Mouse (Mus musculus): ENCODE measurements around the gene Zfp385a. TPM values are rescaled to one million over a fixed set of nuclear protein-coding genes. Genes with fewer than 3 reads are reported as not detected.

Zfp385a gene
- polyA plus RNA-seq (2012; fragmentation: generic; extraction: Trizol), result 35.6 TPM

DNA sequence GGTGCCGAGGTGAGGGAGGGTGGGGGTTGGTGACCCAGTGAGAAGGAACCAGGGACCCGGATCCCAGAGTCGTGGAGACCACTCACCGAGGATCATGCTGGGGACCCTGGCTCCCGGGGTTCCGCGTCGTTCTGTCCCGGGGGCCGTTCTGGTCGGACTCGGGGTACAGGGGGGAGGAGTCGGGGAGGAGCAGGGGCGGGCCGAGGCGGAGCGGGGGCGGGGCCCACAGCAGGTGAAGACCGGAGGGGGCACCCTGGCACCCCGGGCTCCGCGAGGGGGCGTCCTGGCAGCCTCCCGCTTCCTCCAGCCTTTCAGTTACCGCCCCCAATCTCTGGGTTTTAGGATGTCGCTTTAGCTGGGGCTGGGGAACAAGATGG, at the start of gene Zfp385a:
Gene Zfp385a (minus strand): TSS at position 133 of the 377 bp plus-strand sequence.
- no peak within 1 kb of the TSS for H3K4me2 ChIP-seq (ENCODE audit: low read depth)
- H3K27me3 ChIP-seq (ENCODE audit: control insufficient read depth, insufficient read depth, insufficient read length), result no peaks in the 10 kb centered on the region
- H3ac ChIP-seq (ENCODE audit: control insufficient read depth, insufficient read length), result no peak within 1 kb of the TSS
- TF ChIP-seq MAX (IDR thresholded peaks at IDR 0.05; ENCODE audit: low read depth), result no peak
- no peak for TF ChIP-seq TCF12 (IDR thresholded peaks at IDR 0.05; ENCODE audit: insufficient read depth, poor library complexity, severe bottlenecking)
- TF ChIP-seq POLR2A (IDR thresholded peaks at IDR 0.05; ENCODE audit: insufficient read length, low read depth), result no peak
- no peak for TF ChIP-seq REST (IDR thresholded peaks at IDR 0.05; ENCODE audit: insufficient read depth, insufficient read length)
- TF ChIP-seq MYOG (IDR thresholded peaks at IDR 0.05; ENCODE audit: control insufficient read depth in 1 of 3, insufficient read depth in 1 of 3, insufficient read length in 2 of 3, low read depth in 2 of 3), result no peak
- TF ChIP-seq TCF3 (IDR thresholded peaks at IDR 0.05; ENCODE audit: insufficient read length, low read depth), result no peak
- TF ChIP-seq USF1 (IDR thresholded peaks at IDR 0.05; ENCODE audit: low read depth), result no peak
- no peak for TF ChIP-seq MYOD1 (IDR thresholded peaks at IDR 0.05; ENCODE audit: control insufficient read depth in 1 of 3, insufficient read length in 2 of 3, low read depth in 2 of 3)
- no peak for TF ChIP-seq SRF (IDR thresholded peaks at IDR 0.05; ENCODE audit: control insufficient read depth, insufficient read length, low read depth)
- TF ChIP-seq E2F4 (IDR thresholded peaks at IDR 0.05; ENCODE audit: insufficient read depth), result no peak
- no peak for TF ChIP-seq CEBPB (IDR thresholded peaks at IDR 0.05; ENCODE audit: insufficient read depth, poor library complexity, severe bottlenecking)
- TF ChIP-seq POLR2AphosphoS2 (IDR thresholded peaks at IDR 0.05; ENCODE audit: insufficient read length, low read depth), result no peak
- no peak within 1 kb of the TSS for H3K4me3 ChIP-seq
- H3K79me2 ChIP-seq (ENCODE audit: control insufficient read depth, insufficient read depth), result no peaks in the 10 kb centered on the region
- peaks cover 16% of the 10 kb centered on the region for H3K36me3 ChIP-seq (ENCODE audit: control insufficient read depth, insufficient read depth)

DNA sequence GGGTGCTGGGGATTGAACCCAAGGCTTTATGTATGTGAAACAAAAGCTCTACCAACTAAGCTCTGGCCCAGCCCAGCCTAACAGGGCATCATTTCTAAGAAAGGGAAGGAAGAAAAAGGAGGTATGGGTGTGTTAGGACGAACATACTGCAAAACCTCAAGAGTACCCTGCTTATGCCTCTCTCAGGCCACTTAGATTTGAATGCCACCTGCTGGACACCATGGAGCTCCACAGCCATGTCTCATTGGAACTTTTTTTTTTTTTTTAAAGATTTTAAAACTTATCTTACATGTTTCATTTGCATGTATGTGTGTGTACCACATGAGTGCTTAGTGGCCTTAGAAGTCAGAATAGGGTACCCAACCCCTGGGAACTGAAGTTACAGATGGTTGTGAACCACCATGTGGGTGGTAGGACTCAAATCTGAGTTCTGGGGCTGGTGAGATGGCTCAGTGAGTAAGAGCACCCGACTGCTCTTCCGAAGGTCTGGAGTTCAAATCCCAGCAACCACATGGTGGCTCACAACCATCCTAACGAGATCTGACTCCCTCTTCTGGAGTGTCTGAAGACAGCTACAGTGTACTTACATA, 48.8 kb upstream of the Zfp385a start:
- no peak overlapping the region for H3ac ChIP-seq (ENCODE audit: control insufficient read depth, insufficient read length)
- H3K27me3 ChIP-seq (ENCODE audit: control insufficient read depth, insufficient read depth, insufficient read length), result no peaks in the 10 kb centered on the region
- H3K4me3 ChIP-seq, result no peak overlapping the region
- H3K36me3 ChIP-seq (ENCODE audit: control insufficient read depth, insufficient read depth), result no peaks in the 10 kb centered on the region
- H3K79me2 ChIP-seq (ENCODE audit: control insufficient read depth, insufficient read depth), result no peaks in the 10 kb centered on the region
- H3K4me2 ChIP-seq (ENCODE audit: low read depth), result no peak overlapping the region
- TF ChIP-seq CEBPB (IDR thresholded peaks at IDR 0.05; ENCODE audit: insufficient read depth, poor library complexity, severe bottlenecking), result no peak
- no peak for TF ChIP-seq MYOG (IDR thresholded peaks at IDR 0.05; ENCODE audit: control insufficient read depth in 1 of 3, insufficient read depth in 1 of 3, insufficient read length in 2 of 3, low read depth in 2 of 3)
- no peak for TF ChIP-seq MYOD1 (IDR thresholded peaks at IDR 0.05; ENCODE audit: control insufficient read depth in 1 of 3, insufficient read length in 2 of 3, low read depth in 2 of 3)

DNA sequence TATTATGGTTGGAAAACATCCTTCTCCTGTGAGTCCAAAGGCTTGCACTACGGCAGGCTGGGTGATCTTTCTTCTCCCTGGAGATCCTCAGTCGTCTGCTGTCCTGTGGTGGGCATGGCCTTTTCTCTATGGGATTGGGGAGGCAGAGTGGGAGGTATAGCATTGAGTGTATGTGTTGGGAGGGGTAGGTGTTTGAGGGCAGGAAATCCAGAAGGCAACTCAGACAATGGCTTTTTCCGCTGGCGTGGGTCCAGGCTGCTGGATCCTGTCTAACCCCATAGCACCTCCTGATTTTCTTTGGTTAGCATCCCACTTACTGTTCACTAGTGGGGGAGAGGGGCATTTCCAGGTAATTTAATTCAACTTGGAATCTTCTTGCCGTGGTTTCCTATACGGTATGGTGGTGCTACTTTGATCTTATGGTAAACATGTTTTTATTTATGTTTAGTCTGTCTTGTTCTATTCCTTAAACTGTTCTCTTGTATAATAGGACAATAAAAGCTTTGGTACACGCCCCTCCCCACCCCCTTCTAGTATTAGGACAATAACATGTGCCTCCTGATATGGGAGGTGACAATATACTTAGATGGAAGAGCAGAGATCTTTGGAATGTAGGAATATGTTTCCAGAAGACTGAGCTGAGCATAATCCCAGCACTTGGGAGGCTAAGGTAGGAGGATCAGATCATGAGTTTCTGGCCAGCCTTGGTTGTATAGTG, 44.0 kb upstream of the Zfp385a start:
- Histone ChIP-seq H3K4me3 (no peak overlapping the region), H3K79me2 (ENCODE audit: control insufficient read depth, insufficient read depth) (no peaks in the 10 kb centered on the region), H3K36me3 (ENCODE audit: control insufficient read depth, insufficient read depth) (no peaks in the 10 kb centered on the region), H3K27me3 (ENCODE audit: control insufficient read depth, insufficient read depth, insufficient read length) (no peaks in the 10 kb centered on the region), H3ac (ENCODE audit: control insufficient read depth, insufficient read length) (no peak overlapping the region), H3K4me2 (ENCODE audit: low read depth) (peak overlapping the region; percentile 72)
- TF ChIP-seq MAX (IDR thresholded peaks at IDR 0.05; ENCODE audit: low read depth) (no peak), MYOD1 (IDR thresholded peaks at IDR 0.05; ENCODE audit: control insufficient read depth in 1 of 3, insufficient read length in 2 of 3, low read depth in 2 of 3) (no peak), CEBPB (IDR thresholded peaks at IDR 0.05; ENCODE audit: insufficient read depth, poor library complexity, severe bottlenecking) (no peak), TCF12 (IDR thresholded peaks at IDR 0.05; ENCODE audit: insufficient read depth, poor library complexity, severe bottlenecking) (no peak), POLR2A (IDR thresholded peaks at IDR 0.05; ENCODE audit: insufficient read length, low read depth) (no peak), REST (IDR thresholded peaks at IDR 0.05; ENCODE audit: insufficient read depth, insufficient read length) (no peak), POLR2AphosphoS2 (IDR thresholded peaks at IDR 0.05; ENCODE audit: insufficient read length, low read depth) (no peak), MYOG (IDR thresholded peaks at IDR 0.05; ENCODE audit: control insufficient read depth in 1 of 3, insufficient read depth in 1 of 3, insufficient read length in 2 of 3, low read depth in 2 of 3) (no peak), TCF3 (IDR thresholded peaks at IDR 0.05; ENCODE audit: insufficient read length, low read depth) (no peak), SRF (IDR thresholded peaks at IDR 0.05; ENCODE audit: control insufficient read depth, insufficient read length, low read depth) (no peak), USF1 (IDR thresholded peaks at IDR 0.05; ENCODE audit: low read depth) (no peak), E2F4 (IDR thresholded peaks at IDR 0.05; ENCODE audit: insufficient read depth) (no peak)

DNA sequence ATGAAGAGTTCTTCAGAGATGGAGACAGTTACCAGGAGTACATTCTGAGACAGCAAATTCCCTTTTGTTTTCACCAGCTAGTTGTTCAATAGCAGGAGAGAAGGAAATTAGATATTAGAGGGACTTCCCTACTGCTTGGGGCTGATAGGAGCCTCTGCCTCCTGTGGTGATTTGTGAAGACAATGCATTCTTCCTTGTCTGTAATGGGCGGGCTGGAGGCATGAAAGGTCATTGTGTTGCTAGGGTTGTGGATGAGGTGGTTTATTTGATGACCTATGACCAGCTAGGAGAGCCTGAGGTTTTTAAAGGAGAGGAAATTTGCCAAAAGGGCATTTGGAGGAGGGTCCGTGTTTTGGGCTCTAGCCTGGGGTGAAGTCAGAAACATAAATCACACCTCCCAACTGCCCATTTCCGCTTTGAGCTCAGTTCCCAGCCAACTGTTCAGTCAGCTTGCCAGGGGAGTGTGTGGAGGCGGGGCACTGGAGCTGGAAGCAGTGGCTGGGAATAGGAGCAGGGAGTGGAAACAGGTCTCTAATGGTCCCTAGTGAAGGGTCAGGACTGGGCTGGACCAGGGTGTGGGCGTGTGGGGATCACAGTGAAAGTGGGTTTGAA, 43.0 kb upstream of the Zfp385a start:
- Histone ChIP-seq H3K79me2 (ENCODE audit: control insufficient read depth, insufficient read depth) (no peaks in the 10 kb centered on the region), H3ac (ENCODE audit: control insufficient read depth, insufficient read length) (no peak overlapping the region), H3K4me2 (ENCODE audit: low read depth) (peak overlapping the region; percentile 72), H3K27me3 (ENCODE audit: control insufficient read depth, insufficient read depth, insufficient read length) (no peaks in the 10 kb centered on the region), H3K4me3 (no peak overlapping the region), H3K36me3 (ENCODE audit: control insufficient read depth, insufficient read depth) (no peaks in the 10 kb centered on the region)
- TF ChIP-seq MYOD1 (IDR thresholded peaks at IDR 0.05; ENCODE audit: control insufficient read depth in 1 of 3, insufficient read length in 2 of 3, low read depth in 2 of 3), result peak in 2 of 3 experiments; percentile 23 to 71
- TF ChIP-seq USF1 (IDR thresholded peaks at IDR 0.05; ENCODE audit: low read depth), result no peak
- TF ChIP-seq POLR2AphosphoS2 (IDR thresholded peaks at IDR 0.05; ENCODE audit: insufficient read length, low read depth), result peak; percentile 41
- no peak for TF ChIP-seq REST (IDR thresholded peaks at IDR 0.05; ENCODE audit: insufficient read depth, insufficient read length)
- TF ChIP-seq MYOG (IDR thresholded peaks at IDR 0.05; ENCODE audit: control insufficient read depth in 1 of 3, insufficient read depth in 1 of 3, insufficient read length in 2 of 3, low read depth in 2 of 3), result peak in 2 of 3 experiments; percentile 15 to 62
- no peak for TF ChIP-seq TCF3 (IDR thresholded peaks at IDR 0.05; ENCODE audit: insufficient read length, low read depth)
- TF ChIP-seq POLR2A (IDR thresholded peaks at IDR 0.05; ENCODE audit: insufficient read length, low read depth), result peak; percentile 34
- TF ChIP-seq TCF12 (IDR thresholded peaks at IDR 0.05; ENCODE audit: insufficient read depth, poor library complexity, severe bottlenecking), result no peak
- TF ChIP-seq E2F4 (IDR thresholded peaks at IDR 0.05; ENCODE audit: insufficient read depth), result no peak
- no peak for TF ChIP-seq SRF (IDR thresholded peaks at IDR 0.05; ENCODE audit: control insufficient read depth, insufficient read length, low read depth)
- TF ChIP-seq MAX (IDR thresholded peaks at IDR 0.05; ENCODE audit: low read depth), result no peak
- TF ChIP-seq CEBPB (IDR thresholded peaks at IDR 0.05; ENCODE audit: insufficient read depth, poor library complexity, severe bottlenecking), result no peak

All from myocyte (in vitro differentiated cells).